Mouse (Mus musculus) embryo, embryonic 10 days (tissue): ENCODE results near the gene Map3k7.
"Not testable (repeated sequence)": the region's sequence is repeated elsewhere in the genome, so short reads cannot be mapped to it uniquely, and the experiment has no call there.

Experiments
- DNase-seq: peaks from one replicate; pipeline ENCODE4 v3.0.0-alpha.2; 2015; ENCODE audit warnings: low spot score

Map3k7 gene

DNA sequence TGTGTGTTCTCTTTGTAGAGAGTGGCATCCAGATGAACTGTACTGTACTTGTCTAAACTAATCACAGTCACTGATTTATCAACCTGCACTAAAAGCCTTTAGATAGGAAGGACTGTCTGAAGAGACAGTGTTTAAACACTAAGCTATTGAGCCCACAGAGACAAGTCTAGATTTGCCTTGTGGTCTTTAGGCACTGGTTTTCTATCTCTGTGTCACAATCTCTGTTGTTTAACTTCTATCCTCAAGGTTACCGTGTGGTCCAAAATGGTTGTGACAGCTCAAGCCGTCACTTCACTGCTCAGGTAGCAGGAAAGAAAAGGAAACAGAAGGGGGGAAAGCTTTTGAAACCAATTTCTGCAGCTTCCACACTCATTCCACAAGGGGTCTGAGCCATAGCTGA lies 29.5 kb downstream of the Map3k7 start:
- no peak for DNase-seq

DNA sequence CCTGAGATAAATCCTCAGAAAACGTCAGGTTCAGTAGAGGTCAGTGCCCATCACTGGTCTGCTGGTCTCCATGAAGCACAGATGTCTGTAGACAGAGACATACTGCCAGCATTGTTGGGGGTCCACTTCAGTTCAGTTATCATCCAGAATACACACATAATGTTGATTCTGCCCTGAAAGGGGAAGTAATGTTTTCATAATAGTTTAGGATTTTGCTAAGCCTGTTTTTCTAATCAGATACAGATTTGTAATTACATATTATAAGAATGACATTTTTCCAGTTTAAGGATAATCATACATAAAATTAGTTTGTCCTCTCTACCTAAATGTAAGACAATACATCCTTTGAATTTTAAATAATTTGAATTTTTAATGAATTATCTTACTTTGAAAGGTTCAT lies 30.0 kb downstream of the Map3k7 start:
- no peak for DNase-seq

DNA sequence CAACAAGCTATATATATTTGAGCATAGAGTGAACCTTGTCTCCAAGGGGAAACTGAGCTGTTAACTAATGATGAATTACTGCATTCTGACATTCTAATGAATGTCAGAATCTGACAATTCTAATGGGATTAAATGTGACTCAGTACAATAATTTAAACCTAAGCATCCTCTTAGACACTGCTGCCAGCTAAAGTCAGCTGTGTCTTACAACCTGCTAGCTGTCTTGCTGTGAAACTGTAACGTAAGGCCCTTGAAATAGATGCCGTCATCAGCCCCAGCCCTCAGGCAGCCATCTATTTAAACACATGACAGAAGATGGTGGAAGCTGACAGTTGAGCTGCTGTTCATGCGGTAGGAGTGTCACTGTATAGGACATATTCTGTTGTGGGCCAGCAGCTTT lies 37.6 kb downstream of the Map3k7 start:
- no peak for DNase-seq

DNA sequence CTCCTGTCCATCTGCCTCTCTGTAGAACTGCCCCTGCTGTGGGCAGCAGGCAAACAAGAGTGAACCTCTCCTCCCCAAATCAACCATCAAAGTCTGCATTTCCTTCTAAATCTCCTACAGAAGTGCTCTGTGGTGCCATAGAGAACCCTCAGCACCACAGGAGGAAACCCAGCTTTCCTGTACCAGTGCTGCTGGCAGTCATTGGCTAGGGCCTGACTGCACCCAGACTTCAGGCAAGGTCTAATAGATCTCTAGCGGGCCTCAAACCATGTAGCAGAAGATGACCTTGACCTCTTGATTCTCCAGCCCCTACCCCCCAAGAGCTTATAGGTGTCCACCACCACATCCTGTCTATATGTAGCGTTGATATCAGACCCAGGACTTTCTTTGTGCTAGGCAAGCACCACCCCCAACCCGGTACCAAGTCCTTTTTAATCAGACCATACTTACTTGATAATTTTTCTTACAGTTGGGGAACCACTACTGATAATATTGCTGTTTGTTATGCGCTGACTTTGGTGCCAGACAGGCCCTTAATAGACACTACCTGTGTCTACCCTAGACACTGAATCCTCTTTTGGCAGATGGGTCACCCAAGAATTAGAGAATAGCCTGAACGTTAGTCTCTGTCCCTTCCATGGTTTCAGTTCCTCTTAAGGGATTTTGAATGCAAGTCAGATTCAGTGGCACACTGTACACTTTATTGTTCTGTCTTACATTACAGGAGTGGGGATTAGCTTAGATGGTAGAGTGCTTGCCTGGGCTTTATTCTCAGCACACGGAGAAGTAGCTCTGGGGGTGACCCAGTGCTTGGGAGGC lies 41.1 kb downstream of the Map3k7 start:
- no peak for DNase-seq

DNA sequence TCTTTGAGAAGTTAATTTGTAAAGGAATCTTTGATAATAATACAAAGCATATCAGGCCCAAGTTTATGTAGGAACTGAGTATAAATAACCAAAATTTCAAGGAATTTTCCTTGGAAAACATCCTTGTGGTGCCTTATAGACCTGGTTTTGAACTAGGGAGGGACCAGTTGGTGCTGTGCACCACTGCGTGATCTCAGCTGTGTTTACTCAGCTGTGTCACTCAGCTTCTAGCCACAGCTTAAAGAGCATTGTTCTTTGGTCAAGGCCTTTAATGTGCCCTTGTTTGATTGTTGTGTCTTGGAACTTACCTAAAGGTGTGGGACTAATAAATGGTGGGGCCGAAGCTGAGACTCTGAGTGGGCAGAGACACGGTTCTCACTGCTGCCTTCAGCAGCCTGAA lies 43.3 kb downstream of the Map3k7 start:
- DNase-seq: peak; percentile 25

DNA sequence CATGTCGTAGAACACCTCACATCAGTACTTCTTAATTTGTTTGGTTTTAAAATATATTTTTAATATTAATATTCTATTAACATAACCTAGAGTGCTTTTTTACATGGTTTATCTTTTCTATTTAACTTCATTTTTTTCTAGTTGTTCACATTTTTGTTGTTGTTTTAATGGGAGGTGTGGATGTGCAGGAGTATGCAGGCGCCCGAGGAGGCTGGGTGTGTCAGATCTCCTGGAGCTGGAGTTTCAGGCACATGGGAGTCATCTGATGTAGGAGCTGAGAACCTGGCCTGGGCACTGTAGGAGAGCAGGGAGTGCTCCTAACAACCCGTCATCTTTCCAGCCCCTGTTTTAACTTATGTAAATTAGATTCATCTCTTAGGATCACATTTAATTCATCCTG lies 44.2 kb downstream of the Map3k7 start:
- no peak for DNase-seq

DNA sequence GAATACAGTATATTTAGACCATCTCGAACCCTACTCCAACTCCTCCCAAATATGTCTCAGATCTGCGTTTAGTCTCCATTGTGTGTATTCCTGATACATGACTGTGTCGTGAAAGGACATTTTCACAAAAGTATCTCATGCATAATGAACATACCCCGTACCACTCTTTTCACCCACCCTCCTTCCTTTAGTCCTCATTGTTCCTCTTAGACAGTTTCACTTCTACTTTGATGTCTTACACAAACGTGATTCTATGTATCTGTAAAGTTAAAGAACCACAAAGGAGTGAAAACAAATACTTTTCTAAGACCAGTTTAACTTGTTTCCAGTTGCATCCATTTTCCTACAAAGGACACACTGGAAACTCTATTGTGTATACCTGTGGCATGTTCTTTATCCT lies 46.9 kb downstream of the Map3k7 start:
- DNase-seq: no peak

DNA sequence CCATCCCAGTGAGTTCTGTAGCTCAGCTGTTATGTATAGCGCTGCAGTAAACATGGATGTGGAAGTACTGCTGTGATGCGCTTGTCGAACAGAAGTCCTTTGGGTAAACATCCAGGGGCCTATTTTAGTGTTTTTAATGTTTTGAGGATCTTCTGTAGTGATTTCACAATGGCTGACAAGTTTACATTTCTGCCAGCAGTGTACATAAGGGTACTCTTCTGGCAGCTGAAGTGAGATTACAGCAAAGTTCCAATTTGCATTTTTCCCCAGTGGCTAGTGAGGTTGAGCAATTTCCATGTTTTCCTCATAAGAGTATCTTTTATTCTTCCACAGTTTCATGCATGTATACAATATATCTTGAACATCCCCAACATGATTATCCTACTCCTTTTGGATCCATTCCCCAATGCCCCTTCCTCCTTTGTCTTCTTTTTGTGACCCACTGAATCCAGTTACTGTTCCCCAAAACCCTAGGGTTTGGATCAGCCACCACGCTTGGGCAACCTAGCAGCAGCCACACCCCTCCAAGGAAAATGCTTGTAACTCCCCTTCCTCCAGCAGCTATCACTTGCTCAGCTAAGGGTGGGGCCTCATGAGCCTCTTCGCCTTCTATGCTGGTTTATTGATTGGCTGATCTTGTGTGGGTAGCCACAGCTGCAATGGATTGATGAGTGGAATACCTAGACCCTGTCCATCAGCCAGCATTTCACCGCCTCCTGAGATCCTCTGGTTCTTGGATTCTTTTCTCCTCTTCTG lies 47.5 kb downstream of the Map3k7 start:
- no peak for DNase-seq

DNA sequence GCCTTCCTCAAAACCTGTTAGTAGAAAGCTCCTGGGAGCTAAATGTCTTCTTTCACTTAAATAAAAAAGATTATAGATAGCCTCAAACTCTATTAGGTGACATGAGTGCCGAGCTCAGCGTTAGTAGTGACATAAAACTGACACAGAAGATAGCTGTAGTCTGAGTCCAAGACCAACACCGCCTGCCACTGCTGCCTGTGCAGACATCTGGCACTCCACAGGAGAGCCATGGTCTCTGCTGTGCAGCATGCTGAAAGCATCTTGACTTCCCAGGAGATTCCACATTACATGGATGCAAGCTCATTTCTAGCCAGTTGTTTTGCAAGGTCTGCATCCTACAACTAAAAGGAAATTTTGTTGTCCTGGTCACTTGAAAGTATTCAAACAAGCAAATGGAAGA lies 57.2 kb downstream of the Map3k7 start:
- no peak for DNase-seq

DNA sequence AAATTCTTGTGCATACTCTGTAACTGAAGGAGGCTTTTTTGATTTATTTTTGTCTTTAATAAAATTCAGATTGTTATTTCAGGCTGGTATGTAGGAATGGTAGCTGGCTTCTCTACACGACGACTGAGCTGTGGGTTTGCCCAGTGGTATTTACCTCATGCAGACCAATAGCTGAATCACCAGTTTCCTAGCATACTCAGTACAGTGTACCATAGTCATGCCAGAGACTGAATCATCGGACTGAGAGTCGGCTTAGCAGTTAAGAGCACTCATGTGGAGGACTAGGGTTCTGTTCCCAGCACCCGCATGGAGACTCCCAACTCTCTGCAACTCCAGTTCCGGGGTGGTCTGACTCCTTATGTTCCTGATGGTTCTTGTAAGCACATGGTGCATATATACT lies 58.4 kb downstream of the Map3k7 start:
- DNase-seq: no peak

DNA sequence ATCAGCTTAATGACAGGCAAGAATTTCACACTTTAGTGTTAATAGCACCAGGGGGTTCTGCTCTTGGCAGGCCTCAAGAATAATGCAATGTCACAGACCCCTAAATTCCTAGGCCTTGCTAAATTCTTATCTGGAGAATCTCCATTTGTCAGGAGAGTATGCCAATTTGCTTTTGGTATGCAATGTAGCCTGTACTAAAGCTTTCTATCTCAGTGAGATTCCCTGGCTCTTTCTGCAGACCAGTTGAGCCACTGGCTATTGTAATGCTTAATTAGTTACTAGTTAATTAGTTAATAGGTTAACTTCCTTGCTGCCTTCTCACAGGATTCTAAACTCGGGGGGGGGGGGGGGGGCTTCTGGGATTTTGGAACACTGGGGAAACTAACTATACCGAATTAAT lies 60.3 kb downstream of the Map3k7 start:
- DNase-seq: not testable (repeated sequence)

DNA sequence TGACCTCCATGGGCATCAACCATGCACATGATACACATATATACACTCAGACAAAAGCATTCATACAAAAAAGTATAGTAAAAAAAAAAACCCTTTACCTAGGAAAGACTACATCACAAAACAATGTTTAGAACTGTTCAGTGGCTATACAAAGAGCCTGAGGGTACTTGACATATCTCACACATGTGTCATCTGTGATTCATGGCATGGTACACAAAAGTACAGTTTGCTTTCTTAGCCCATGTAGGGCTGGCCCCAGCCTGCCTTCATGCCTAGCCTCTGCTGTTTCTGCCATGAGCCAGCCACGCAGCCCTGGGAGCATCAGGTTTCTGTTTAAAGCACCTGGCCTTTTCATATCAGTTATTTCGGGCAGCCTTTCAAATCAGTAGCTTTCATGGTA lies 61.2 kb downstream of the Map3k7 start:
- DNase-seq: no peak

DNA sequence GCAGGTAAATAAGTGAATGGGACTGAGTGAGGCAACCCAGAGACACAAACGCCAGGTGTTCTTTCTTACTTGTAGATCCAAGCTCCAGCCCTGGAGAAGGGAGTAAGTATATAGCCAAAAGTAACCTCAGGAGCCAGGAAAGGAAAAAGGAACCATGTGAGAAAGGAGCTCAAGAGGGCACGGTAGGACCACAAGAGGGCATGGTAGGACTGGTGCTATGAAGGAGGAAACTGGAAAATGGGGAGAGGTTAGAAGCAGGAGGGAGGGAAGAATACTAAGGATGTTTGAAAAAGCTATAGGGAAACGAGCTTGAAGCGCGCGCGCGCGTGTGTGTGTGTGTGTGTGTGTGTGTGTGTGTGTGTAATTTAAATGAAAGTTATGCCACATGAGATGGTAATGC lies 63.2 kb downstream of the Map3k7 start:
- DNase-seq: no peak

DNA sequence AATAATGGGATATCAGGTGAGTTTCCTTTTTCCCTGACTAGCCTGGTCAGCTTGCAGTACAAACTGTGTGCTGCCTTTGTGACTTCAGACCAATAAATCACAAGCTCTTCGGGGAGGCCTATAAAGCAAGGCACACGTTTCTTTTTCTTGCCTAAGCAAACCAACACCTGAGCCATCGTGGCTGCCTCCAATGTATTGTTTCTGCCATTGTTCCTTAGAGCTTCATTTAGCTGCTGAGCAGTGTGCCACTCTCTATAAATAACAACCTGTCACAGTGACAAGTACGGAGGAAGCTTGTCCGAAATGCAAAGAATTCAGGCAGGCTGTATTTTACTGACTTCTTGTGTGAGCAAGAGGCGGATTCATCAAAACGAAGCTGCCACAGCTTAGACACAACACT lies 73.4 kb downstream of the Map3k7 start:
- DNase-seq: no peak

DNA sequence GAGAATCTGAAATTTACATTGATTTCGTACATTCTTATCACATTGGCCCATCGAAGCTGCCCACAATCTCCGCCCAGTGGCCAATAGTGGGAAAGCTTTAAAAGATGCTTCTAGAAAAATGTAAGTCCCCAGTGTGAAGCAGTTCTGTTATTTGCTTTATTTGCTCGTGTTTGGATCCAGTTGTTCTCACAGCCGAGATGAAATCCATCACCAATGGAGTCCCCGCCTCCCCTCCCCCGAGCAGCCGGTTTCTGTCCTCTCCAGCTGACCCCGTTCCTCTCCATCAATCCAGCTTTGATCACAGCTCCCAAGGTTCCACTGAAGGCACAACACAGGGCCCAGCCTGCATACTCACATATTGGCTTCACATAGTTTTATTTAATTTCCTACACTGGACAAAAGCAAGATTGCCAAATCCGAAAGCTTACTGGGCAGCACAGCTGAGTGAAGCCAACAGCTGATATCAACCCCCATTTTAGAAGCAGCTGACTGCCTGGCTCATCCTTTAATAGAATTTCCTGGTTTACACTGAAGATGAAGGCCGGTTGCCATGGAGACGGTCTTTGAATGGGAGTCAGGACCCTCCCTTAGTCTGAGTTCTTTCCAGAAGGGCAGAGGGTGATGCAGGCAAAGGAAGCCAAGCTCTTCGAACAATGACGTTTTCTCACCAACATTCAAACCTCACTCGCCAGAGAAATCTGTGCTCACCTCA lies 78.0 kb downstream of the Map3k7 start:
- DNase-seq: peak; percentile 90

DNA sequence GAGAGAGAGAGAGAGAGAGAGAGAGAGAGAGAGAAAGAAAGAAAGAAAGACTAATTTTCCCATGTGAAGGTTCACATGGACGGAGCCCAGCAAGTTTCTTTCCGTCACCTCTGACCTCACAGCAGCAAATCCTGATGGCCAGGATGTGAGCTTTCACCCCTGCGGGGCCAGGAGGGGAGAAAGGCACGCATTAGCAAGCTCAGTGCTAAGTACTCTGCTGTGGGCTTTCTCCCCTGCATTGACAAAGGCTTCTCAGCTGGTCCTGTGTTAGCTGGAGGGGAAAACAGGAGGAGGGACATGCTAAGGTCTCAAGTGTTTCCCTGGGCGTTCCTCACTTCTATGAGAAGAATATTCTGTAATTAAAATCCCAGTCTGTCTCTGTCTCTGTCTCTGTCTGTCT lies 81.3 kb downstream of the Map3k7 start:
- DNase-seq: peak; percentile 71

DNA sequence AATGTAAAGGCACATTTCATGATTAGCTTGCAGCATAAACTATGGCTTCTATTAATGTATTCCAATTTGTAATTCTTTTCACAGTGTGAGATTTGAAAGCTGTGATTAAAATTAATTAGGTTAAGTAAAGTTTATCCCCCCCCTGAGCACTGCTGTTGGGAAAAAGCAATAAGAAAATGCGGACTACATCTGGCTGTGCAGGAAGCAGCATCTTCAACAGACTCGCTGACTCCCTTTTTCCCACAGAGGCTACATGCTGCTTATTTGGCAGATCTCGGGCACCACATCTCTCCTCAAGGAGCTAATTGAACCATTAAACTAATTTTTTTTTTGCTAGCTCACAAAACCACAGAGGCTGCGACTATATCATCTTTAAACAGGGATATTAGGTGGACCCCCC lies 85.9 kb downstream of the Map3k7 start:
- DNase-seq: no peak

DNA sequence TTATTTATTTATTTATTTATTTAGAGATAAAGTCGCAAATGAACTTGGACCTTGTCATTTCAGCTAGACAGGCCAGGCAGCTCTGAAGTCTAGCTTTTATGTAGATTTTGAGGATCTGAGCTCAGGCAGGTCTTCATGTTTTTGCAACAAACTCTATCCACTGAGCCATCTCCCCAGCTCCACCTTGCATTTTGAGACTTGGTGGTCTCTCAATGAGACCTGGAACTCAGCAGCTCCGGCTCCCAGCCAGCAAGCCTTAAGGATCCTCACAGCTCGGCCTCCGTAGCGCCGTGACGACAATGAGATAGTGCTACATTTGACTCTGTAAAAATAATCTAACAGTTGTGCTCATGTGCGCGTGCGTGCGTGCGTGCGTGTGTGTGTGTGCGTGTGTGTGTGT lies 89.3 kb downstream of the Map3k7 start:
- DNase-seq: no peak

DNA sequence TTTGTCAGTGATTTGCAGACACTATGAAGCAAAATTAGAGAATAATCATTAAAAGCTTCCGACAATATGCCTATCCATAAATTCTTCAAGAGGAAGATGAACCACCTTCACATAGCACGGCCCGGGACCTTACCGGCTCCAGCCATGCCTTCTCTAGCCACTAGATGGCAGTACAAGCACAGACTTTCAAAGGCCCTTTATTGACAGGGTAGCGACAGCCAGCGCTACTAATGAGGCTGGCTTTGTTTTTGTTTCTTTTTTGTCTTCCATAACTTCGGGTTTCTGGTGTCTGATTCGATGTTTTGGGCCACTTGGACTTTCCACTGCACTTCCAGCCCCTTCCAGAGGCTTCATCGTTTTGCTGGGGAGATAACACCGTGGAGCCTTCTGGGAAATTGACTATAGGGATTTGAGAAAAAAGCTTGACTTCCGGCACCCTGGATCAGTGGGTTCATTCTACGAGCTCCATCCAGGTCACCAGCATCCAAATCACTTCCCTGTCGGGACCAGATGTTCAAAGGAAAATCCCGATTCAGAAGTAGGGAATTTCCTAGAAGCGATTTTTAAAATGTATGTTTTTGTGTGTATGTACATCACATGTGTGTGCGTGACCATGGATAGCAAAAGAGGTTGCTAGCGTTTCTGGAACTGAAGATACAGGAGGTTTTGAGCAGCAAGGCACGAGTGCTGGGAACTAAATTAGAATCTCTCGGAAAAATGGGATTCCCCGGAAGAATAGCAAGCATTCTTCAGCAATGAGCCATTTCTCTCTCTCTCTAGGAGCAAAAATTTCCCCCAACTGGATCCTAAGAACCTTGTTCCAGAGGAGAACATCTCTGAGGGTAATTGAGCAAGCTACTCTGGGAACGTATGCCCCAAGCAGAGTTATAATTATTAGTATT lies 91.5 kb downstream of the Map3k7 start:
- DNase-seq: peak; percentile 87

DNA sequence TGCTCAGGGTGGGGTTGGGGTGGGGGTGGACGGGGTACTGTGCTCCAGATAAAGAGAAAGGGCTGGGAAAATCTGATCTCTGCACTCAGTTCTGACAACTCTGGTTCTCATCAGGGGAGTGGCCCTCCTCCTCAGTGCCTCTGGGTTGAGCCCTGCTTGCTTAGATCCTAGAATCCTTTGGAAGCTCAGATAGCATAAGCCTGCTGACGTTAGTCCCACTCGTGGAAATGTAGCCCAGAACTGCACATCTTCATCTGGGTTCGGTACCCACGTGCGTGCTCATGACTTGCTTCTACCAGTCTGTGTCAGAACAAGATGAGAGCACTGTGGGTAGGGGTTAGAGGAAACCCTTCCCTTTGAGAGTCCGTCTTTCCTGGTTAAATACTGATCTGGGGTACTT lies 92.5 kb downstream of the Map3k7 start:
- DNase-seq: no peak

DNA sequence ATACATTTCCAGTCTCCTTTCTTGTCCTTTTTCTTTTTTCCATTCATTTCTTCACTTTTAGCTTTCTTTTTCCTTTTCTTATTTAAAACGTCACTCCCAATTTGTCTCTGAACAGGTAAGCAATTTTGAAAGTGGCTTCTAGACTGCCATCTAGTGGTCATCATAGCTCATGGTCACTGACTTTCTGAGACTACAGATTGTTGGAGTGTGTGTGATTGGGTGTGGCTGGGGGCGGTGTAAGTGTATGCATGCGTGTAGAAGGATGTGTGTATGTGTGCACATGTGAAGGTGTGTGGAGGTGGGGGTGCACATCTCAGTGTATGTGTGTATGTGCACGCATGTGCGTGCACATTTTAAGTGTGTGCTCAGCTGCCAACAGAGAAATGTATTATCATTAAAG lies 93.2 kb downstream of the Map3k7 start:
- DNase-seq: peak; percentile 58

DNA sequence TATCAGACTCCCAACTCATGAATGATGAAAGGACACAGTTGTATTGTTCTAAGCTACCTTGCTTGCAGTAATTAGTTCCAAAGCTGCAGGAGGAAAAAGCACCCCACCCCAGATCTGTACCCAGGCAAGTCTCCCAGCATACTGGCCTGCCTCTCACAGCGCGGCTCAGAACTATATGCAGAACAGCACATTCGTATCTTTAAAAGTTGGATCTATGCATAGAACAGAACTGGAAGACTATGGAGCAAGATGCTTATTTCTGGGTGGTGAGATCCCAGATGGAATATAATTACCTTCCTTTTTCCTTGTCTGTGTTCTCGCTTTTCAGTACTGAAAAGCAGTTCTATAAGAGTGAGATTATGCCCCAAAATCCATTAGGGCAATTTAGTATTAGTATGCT lies 96.8 kb downstream of the Map3k7 start:
- no peak for DNase-seq
